Mouse (Mus musculus): ENCODE measurements at regions not wholly inside any gene's neighbourhood (a gene's known extent, or its start where the extent isn't known, plus 50 kb on each side); places are given as distances from the start of the nearest gene placed in this dataset.
"Not testable (repeated sequence)": the region's sequence is repeated elsewhere in the genome, so short reads cannot be mapped to it uniquely, and the experiment has no call there.

- WGBS = 36% methylated on average over 10 of the region's 10 CpGs
- Histone ChIP-seq H3K4me2 (ENCODE audit: low read length) (no peak overlapping the region), H3K9ac (ENCODE audit: low read depth, low read length) (no peak overlapping the region), H3K27ac (no peak overlapping the region), H3K9me3 (replicated peaks; ENCODE audit: low read length) (no peaks in the 10 kb centered on the region), H3K4me3 (replicated peaks; ENCODE audit: low read depth, low read length) (no peak overlapping the region), H3K4me1 (replicated peaks; ENCODE audit: insufficient read depth, low read length) (no peaks in the 10 kb centered on the region), H3K36me3 (ENCODE audit: insufficient read depth, low read length) (no peaks in the 10 kb centered on the region), H3K27me3 (ENCODE audit: insufficient read depth, low read length) (no peaks in the 10 kb centered on the region)
- DNase-seq (ENCODE audit: low spot score) (peak; percentile 8), ATAC-seq (replicated peaks; ENCODE audit: low FRiP score, low read depth) (no peak)
- TF ChIP-seq CTCF (IDR thresholded peaks at IDR 0.05; ENCODE audit: low read depth) = peak; percentile 41
Observed at GRCm38 (mm10) chr2:10701459-10701858, 331.1 kb downstream of the Sfmbt2 start.

GRCm38 (mm10) chr2:10718366-10718765 lies 348.1 kb downstream of the Sfmbt2 start:
- peak; percentile 44 for DNase-seq (ENCODE audit: low spot score)

GRCm38 (mm10) chr2:10734337-10734736 lies 364.0 kb downstream of the Sfmbt2 start:
- not testable (repeated sequence) for H3K4me1 ChIP-seq (replicated peaks; ENCODE audit: insufficient read depth, low read length); H3K36me3 ChIP-seq (ENCODE audit: insufficient read depth, low read length); H3K4me3 ChIP-seq (replicated peaks; ENCODE audit: low read depth, low read length); ATAC-seq (replicated peaks; ENCODE audit: low FRiP score, low read depth); H3K9me3 ChIP-seq (replicated peaks; ENCODE audit: low read length); H3K27ac ChIP-seq; H3K9ac ChIP-seq (ENCODE audit: low read depth, low read length); H3K4me2 ChIP-seq (ENCODE audit: low read length); H3K27me3 ChIP-seq (ENCODE audit: insufficient read depth, low read length); DNase-seq (ENCODE audit: low spot score)
- WGBS = 92% methylated on average over 5 of the region's 5 CpGs

More at GRCm38 (mm10) chr2:10718366-10718765, 348.1 kb downstream of the Sfmbt2 start:
- no peaks in the 10 kb centered on the region for H3K4me1 ChIP-seq (replicated peaks; ENCODE audit: insufficient read depth, low read length)
- no peak overlapping the region for H3K4me2 ChIP-seq (ENCODE audit: low read length)
- no peak overlapping the region for H3K9ac ChIP-seq (ENCODE audit: low read depth, low read length)
- 68% methylated on average over 5 of the region's 5 CpGs for WGBS
- no peaks in the 10 kb centered on the region for H3K27me3 ChIP-seq (ENCODE audit: insufficient read depth, low read length)
- H3K36me3 ChIP-seq (ENCODE audit: insufficient read depth, low read length) = no peaks in the 10 kb centered on the region
- H3K4me3 ChIP-seq (replicated peaks; ENCODE audit: low read depth, low read length) = no peak overlapping the region
- ATAC-seq (replicated peaks; ENCODE audit: low FRiP score, low read depth) = no peak
- H3K9me3 ChIP-seq (replicated peaks; ENCODE audit: low read length) = no peaks in the 10 kb centered on the region
- no peak overlapping the region for H3K27ac ChIP-seq
- TF ChIP-seq CTCF (IDR thresholded peaks at IDR 0.05; ENCODE audit: low read depth) = no peak

- WGBS = 33% methylated on average over 13 of the region's 13 CpGs
- H3K9ac ChIP-seq (ENCODE audit: low read depth, low read length) = no peak overlapping the region
- H3K27me3 ChIP-seq (ENCODE audit: insufficient read depth, low read length) = no peaks in the 10 kb centered on the region
- ATAC-seq (replicated peaks; ENCODE audit: low FRiP score, low read depth) = no peak
- no peaks in the 10 kb centered on the region for H3K4me1 ChIP-seq (replicated peaks; ENCODE audit: insufficient read depth, low read length)
- H3K27ac ChIP-seq = no peak overlapping the region
- H3K9me3 ChIP-seq (replicated peaks; ENCODE audit: low read length) = no peaks in the 10 kb centered on the region
- H3K4me2 ChIP-seq (ENCODE audit: low read length) = no peak overlapping the region
- no peak overlapping the region for H3K4me3 ChIP-seq (replicated peaks; ENCODE audit: low read depth, low read length)
- no peak for DNase-seq (ENCODE audit: low spot score)
- no peaks in the 10 kb centered on the region for H3K36me3 ChIP-seq (ENCODE audit: insufficient read depth, low read length)
- TF ChIP-seq CTCF (IDR thresholded peaks at IDR 0.05; ENCODE audit: low read depth) = no peak
Observed at GRCm38 (mm10) chr2:10736696-10737457, 366.6 kb downstream of the Sfmbt2 start.

GRCm38 (mm10) chr2:10737458-10737775 lies 367.1 kb downstream of the Sfmbt2 start:
- H3K36me3 ChIP-seq (ENCODE audit: insufficient read depth, low read length) = no peaks in the 10 kb centered on the region
- H3K9ac ChIP-seq (ENCODE audit: low read depth, low read length) = no peak overlapping the region
- DNase-seq (ENCODE audit: low spot score) (no peak), ATAC-seq (replicated peaks; ENCODE audit: low FRiP score, low read depth) (no peak)
- H3K4me3 ChIP-seq (replicated peaks; ENCODE audit: low read depth, low read length) = no peak overlapping the region
- no peak for TF ChIP-seq CTCF (IDR thresholded peaks at IDR 0.05; ENCODE audit: low read depth)
- 73% methylated on average over 9 of the region's 9 CpGs for WGBS
- H3K4me1 ChIP-seq (replicated peaks; ENCODE audit: insufficient read depth, low read length) = no peaks in the 10 kb centered on the region
- no peak overlapping the region for H3K4me2 ChIP-seq (ENCODE audit: low read length)
- no peaks in the 10 kb centered on the region for H3K27me3 ChIP-seq (ENCODE audit: insufficient read depth, low read length)
- no peak overlapping the region for H3K27ac ChIP-seq
- no peaks in the 10 kb centered on the region for H3K9me3 ChIP-seq (replicated peaks; ENCODE audit: low read length)

- no peaks in the 10 kb centered on the region for H3K9me3 ChIP-seq (replicated peaks; ENCODE audit: low read length)
- no peak overlapping the region for H3K4me3 ChIP-seq (replicated peaks; ENCODE audit: low read depth, low read length)
- 49% methylated on average over 7 of the region's 7 CpGs for WGBS
- H3K27me3 ChIP-seq (ENCODE audit: insufficient read depth, low read length) = no peaks in the 10 kb centered on the region
- no peak overlapping the region for H3K9ac ChIP-seq (ENCODE audit: low read depth, low read length)
- ATAC-seq (replicated peaks; ENCODE audit: low FRiP score, low read depth) (no peak), DNase-seq (ENCODE audit: low spot score) (peak; percentile 22)
- no peak overlapping the region for H3K4me2 ChIP-seq (ENCODE audit: low read length)
- no peak for TF ChIP-seq CTCF (IDR thresholded peaks at IDR 0.05; ENCODE audit: low read depth)
- H3K27ac ChIP-seq = no peak overlapping the region
- no peaks in the 10 kb centered on the region for H3K4me1 ChIP-seq (replicated peaks; ENCODE audit: insufficient read depth, low read length)
- H3K36me3 ChIP-seq (ENCODE audit: insufficient read depth, low read length) = no peaks in the 10 kb centered on the region
Observed at GRCm38 (mm10) chr2:10745127-10745526, 374.8 kb downstream of the Sfmbt2 start.

GRCm38 (mm10) chr2:10755375-10755774 lies 385.1 kb downstream of the Sfmbt2 start:
- DNase-seq (ENCODE audit: low spot score) (peak; percentile 58), ATAC-seq (replicated peaks; ENCODE audit: low FRiP score, low read depth) (no peak)
- 34% methylated on average over 3 of the region's 3 CpGs for whole genome bisulfite sequencing

More at GRCm38 (mm10) chr2:10755375-10755774, 385.1 kb downstream of the Sfmbt2 start:
- Histone ChIP-seq H3K4me3 (replicated peaks; ENCODE audit: low read depth, low read length) (no peak overlapping the region), H3K27ac (no peak overlapping the region), H3K4me1 (replicated peaks; ENCODE audit: insufficient read depth, low read length) (no peaks in the 10 kb centered on the region), H3K4me2 (ENCODE audit: low read length) (no peak overlapping the region), H3K27me3 (ENCODE audit: insufficient read depth, low read length) (no peaks in the 10 kb centered on the region), H3K36me3 (ENCODE audit: insufficient read depth, low read length) (no peaks in the 10 kb centered on the region), H3K9me3 (replicated peaks; ENCODE audit: low read length) (no peaks in the 10 kb centered on the region), H3K9ac (ENCODE audit: low read depth, low read length) (no peak overlapping the region)
- no peak; the same call in 1 of the 2 replicates for TF ChIP-seq CTCF (IDR thresholded peaks at IDR 0.05; ENCODE audit: low read depth)
